Mouse (Mus musculus) heart, adult 11 months (tissue): Measurements from ENCODE around the gene Nprl2.
"Not testable (repeated sequence)": the region's sequence is repeated elsewhere in the genome, so short reads cannot be mapped to it uniquely, and the experiment has no call there.

Experiments used
- DNase-seq: peaks from one replicate; pipeline ENCODE4 v3.0.0; 2022

The Nprl2 gene

GRCm38 (mm10) chr9:107555031-107555457, 13.0 kb downstream of the Nprl2 start:
- DNase-seq, result peak; percentile 99

GRCm38 (mm10) chr9:107555701-107556100, 13.7 kb downstream of the Nprl2 start:
- no peak for DNase-seq

GRCm38 (mm10) chr9:107556346-107556745, 14.3 kb downstream of the Nprl2 start:
- no peak for DNase-seq

GRCm38 (mm10) chr9:107563029-107563581, 21.1 kb downstream of the Nprl2 start, which contains the start of gene Tusc2:
Tusc2 (plus strand) TSS chr9:107563255.
- DNase-seq, result peak; percentile 100

GRCm38 (mm10) chr9:107565556-107565955, 23.5 kb downstream of the Nprl2 start:
- DNase-seq, result not testable (repeated sequence)

GRCm38 (mm10) chr9:107566041-107566709, 24.1 kb downstream of the Nprl2 start:
- peak; percentile 98 for DNase-seq

GRCm38 (mm10) chr9:107566855-107567254, 24.8 kb downstream of the Nprl2 start:
- peak; percentile 99 for DNase-seq

- DNase-seq, result peak; percentile 98
These were observed 25.8 kb downstream of the Nprl2 start, which contains the start of gene Hyal2 for GRCm38 (mm10) chr9:107567702-107568319. Hyal2 (plus strand) TSS chr9:107567945.

- DNase-seq, result peak; percentile 99
These were observed 26.6 kb downstream of the Nprl2 start for GRCm38 (mm10) chr9:107568331-107569261.

- DNase-seq, result no peak
These were observed 27.2 kb downstream of the Nprl2 start for GRCm38 (mm10) chr9:107569270-107569669.

GRCm38 (mm10) chr9:107570016-107570415, 28.0 kb downstream of the Nprl2 start:
- peak; percentile 94 for DNase-seq

- no peak for DNase-seq
These were observed 28.8 kb downstream of the Nprl2 start for GRCm38 (mm10) chr9:107570845-107571244.

GRCm38 (mm10) chr9:107571534-107572326, 29.7 kb downstream of the Nprl2 start:
- DNase-seq, result peak; percentile 98

- DNase-seq, result peak; percentile 95
These were observed 30.3 kb downstream of the Nprl2 start for GRCm38 (mm10) chr9:107572327-107572662.

GRCm38 (mm10) chr9:107573774-107574173, 31.7 kb downstream of the Nprl2 start:
- not testable (repeated sequence) for DNase-seq

GRCm38 (mm10) chr9:107575579-107576356, 33.7 kb downstream of the Nprl2 start:
- DNase-seq, result no peak

- DNase-seq, result peak; percentile 99
These were observed 34.5 kb downstream of the Nprl2 start, which contains the start of gene Hyal1 for GRCm38 (mm10) chr9:107576357-107577107. Hyal1 (plus strand) TSS chr9:107576927.

- no peak for DNase-seq
These were observed 35.8 kb downstream of the Nprl2 start for GRCm38 (mm10) chr9:107577871-107578270.

GRCm38 (mm10) chr9:107578587-107578986, 36.6 kb downstream of the Nprl2 start, which contains the start of gene Naa80:
Naa80 (plus strand) TSS chr9:107578887.
- no peak for DNase-seq
